Mouse (Mus musculus): ENCODE measurements around the gene Tsc22d2. TPM values are rescaled to one million over a fixed set of nuclear protein-coding genes. Genes with fewer than 3 reads are reported as not detected.

The Tsc22d2 gene
- polyA plus RNA-seq, 1 experiment from 2014 or later = 17.1 TPM

DNA sequence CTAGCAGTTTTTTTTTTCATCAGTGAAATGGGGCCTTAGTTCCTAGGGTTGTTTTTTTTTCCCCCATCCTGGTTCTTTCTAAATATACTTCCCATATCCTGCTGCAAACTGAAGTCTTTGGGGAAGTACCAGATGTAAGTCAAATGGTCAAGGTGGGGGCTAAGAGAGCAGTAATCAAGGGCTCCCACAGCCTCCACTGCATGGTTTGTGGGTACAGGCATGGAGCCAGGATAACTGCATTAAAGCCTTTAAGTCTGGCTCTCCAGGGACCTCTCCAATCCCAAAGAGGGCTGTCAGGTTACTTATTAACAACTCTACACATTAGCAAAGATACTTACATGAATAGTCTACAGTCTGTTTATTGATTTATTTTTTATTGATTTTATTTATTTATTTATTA, 2.8 kb upstream of the Tsc22d2 start:
- no peak overlapping the region for H3K9ac ChIP-seq (ENCODE audit: low read depth, low read length)
- H3K9me3 ChIP-seq (replicated peaks; ENCODE audit: low read length) = no peaks in the 10 kb centered on the region
- no peak for DNase-seq (ENCODE audit: low spot score)
- H3K4me2 ChIP-seq (ENCODE audit: low read length) = no peak overlapping the region
- H3K27ac ChIP-seq = no peak overlapping the region
- H3K27me3 ChIP-seq (ENCODE audit: insufficient read depth, low read length) = no peaks in the 10 kb centered on the region
- no peak for TF ChIP-seq CTCF (IDR thresholded peaks at IDR 0.05; ENCODE audit: low read depth)
- H3K36me3 ChIP-seq (ENCODE audit: insufficient read depth, low read length) = no peaks in the 10 kb centered on the region
- ATAC-seq (replicated peaks; ENCODE audit: low FRiP score, low read depth) = no peak
- H3K4me1 ChIP-seq (replicated peaks; ENCODE audit: insufficient read depth, low read length) = no peaks in the 10 kb centered on the region
- no peak overlapping the region for H3K4me3 ChIP-seq (replicated peaks; ENCODE audit: low read depth, low read length)

DNA sequence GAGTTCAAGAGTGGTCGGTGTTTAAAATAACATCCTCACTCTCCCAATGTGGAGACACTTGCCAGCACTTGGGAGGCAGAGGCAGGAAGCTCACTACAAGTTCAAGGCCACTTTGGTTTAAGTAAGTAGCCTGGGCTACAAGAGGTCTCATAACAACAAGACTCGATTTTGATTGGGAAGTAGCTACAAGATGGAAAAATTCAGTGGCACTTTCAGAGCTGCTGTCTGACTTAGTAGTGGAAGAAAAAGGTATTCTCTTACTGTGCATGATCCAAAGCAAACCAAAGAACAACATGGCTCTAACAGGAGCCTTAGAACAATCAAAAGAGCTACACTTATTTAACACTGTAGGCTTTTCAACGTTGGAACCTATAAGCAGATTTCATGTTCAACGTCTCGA, 844 bp upstream of the Tsc22d2 start:
- H3K9me3 ChIP-seq (replicated peaks; ENCODE audit: low read length) = no peaks in the 10 kb centered on the region
- no peaks in the 10 kb centered on the region for H3K27me3 ChIP-seq (ENCODE audit: insufficient read depth, low read length)
- H3K4me3 ChIP-seq (replicated peaks; ENCODE audit: low read depth, low read length) = peak overlapping the region; percentile 96
- H3K9ac ChIP-seq (ENCODE audit: low read depth, low read length) = 0 out of 2 replicates have a peak overlapping the region, but pooled peaks have one; percentile 99
- H3K36me3 ChIP-seq (ENCODE audit: insufficient read depth, low read length) = no peaks in the 10 kb centered on the region
- no peak for TF ChIP-seq CTCF (IDR thresholded peaks at IDR 0.05; ENCODE audit: low read depth)
- H3K4me2 ChIP-seq (ENCODE audit: low read length) = peak overlapping the region; percentile 88
- H3K4me1 ChIP-seq (replicated peaks; ENCODE audit: insufficient read depth, low read length) = no peaks in the 10 kb centered on the region
- WGBS = 36% methylated on average over 5 of the region's 5 CpGs
- peak overlapping the region; percentile 100 for H3K27ac ChIP-seq
- no peak for DNase-seq (ENCODE audit: low spot score)
- ATAC-seq (replicated peaks; ENCODE audit: low FRiP score, low read depth) = no peak

DNA sequence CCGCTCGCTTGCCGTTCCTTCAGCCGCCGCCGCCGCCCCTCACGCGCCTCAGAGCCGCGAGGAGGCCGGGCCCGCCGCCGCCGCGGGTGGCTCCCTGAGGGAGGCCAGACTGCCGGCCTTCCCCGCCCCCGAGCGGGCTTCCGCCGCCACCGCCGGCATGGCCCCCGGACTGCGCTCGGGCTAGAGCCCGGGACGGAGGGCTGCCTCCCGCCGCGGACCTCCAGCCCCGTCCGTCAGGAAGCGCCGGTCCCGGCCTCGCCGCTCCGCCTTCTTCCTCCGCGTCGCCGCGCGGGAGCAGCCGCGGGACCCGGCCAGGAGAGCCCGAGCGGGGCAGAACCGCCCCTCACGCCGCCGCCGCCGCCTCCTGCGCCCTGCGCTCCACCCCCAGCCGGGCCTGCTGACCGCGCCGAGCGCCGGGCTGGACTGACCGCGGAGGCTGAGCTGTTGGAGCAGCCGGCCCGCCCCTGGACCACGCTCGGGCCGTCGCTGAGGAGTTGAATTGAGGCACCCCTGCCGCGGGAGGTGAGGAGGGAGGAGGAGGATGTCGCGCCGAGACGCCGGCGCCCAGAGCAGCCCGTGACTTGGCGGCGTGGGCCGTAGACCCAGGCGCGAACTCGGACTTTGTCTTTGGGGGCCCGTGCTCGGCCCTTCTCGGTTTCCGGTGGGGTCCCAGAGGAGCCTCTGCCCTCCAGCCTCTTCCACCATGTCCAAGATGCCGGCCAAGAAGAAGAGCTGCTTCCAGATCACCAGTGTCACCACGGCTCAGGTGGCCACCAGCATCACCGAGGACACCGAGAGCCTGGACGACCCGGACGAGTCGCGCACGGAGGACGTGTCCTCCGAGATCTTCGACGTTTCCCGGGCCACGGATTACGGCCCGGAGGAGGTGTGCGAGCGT, 720 bp downstream of the Tsc22d2 start:
- H3K9me3 ChIP-seq (replicated peaks; ENCODE audit: low read length) = no peaks in the 10 kb centered on the region
- ATAC-seq (replicated peaks; ENCODE audit: low FRiP score, low read depth) = peak; percentile 73

DNA sequence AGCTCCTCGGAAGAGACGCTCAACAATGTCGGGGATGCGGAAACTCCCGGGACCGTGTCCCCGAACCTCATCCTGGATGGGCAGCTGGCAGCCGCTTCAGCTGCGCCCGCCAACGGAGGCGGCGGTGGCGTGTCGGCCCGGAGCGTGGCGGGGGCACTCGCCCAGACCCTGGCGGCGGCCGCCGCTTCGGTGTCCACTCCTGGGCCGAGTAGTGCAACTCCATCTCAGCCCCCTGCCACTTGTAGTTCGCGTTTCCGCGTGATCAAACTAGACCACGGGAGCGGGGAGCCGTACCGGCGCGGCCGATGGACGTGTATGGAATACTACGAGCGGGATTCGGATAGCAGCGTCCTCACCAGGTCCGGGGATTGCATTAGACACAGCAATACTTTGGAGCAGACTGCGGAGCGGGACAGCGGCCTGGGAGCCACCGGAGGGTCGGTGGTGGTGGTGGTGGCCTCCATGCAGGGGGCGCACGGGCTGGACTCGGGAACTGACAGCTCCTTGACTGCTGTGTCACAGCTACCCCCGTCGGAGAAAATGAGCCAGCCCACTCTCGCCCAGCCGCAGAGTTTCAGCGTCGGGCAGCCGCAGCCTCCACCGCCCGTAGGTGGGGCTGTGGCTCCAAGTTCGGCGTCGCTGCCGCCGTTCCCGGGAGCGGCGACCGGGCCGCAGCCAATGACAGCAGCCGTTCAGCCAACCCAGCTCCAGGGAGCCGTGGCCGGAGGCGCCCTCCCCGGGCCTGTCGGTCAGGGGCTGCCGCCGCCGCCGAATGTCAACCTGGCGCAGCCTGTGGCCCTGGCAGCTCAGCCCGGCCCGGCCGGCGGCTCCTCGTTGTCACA, 1.6 kb downstream of the Tsc22d2 start:
- Histone ChIP-seq H3K9me3 (replicated peaks; ENCODE audit: low read length) (no peaks in the 10 kb centered on the region), H3K9ac (ENCODE audit: low read depth, low read length) (peak overlapping the region; percentile 99), H3K4me3 (replicated peaks; ENCODE audit: low read depth, low read length) (peak overlapping the region; percentile 96), H3K4me2 (ENCODE audit: low read length) (peak overlapping the region; percentile 88), H3K4me1 (replicated peaks; ENCODE audit: insufficient read depth, low read length) (0 out of 2 replicates have a peak, but pooled peaks cover 3% of the 10 kb centered on the region), H3K27ac (peak overlapping the region; percentile 100), H3K27me3 (ENCODE audit: insufficient read depth, low read length) (no peaks in the 10 kb centered on the region), H3K36me3 (ENCODE audit: insufficient read depth, low read length) (no peaks in the 10 kb centered on the region)
- peak; percentile 87 for DNase-seq (ENCODE audit: low spot score)
- peak; percentile 81 for ATAC-seq (replicated peaks; ENCODE audit: low FRiP score, low read depth)
- TF ChIP-seq CTCF (IDR thresholded peaks at IDR 0.05; ENCODE audit: low read depth) = peak; percentile 72
- under 1% methylated on average over 85 of the region's 85 CpGs for WGBS

More for the DNA sequence above, 720 bp downstream of the Tsc22d2 start:
- H3K9ac ChIP-seq (ENCODE audit: low read depth, low read length) = peak overlapping the region; percentile 99
- no peaks in the 10 kb centered on the region for H3K27me3 ChIP-seq (ENCODE audit: insufficient read depth, low read length)
- peak overlapping the region; percentile 96 for H3K4me3 ChIP-seq (replicated peaks; ENCODE audit: low read depth, low read length)
- no peak for TF ChIP-seq CTCF (IDR thresholded peaks at IDR 0.05; ENCODE audit: low read depth)
- H3K4me1 ChIP-seq (replicated peaks; ENCODE audit: insufficient read depth, low read length) = 0 out of 2 replicates have a peak, but pooled peaks cover under 1% of the 10 kb centered on the region
- peak; percentile 81 for DNase-seq (ENCODE audit: low spot score)
- no peaks in the 10 kb centered on the region for H3K36me3 ChIP-seq (ENCODE audit: insufficient read depth, low read length)
- WGBS = 0% methylated on average over 79 of the region's 113 CpGs
- H3K27ac ChIP-seq = peak overlapping the region; percentile 100
- H3K4me2 ChIP-seq (ENCODE audit: low read length) = peak overlapping the region; percentile 88

DNA sequence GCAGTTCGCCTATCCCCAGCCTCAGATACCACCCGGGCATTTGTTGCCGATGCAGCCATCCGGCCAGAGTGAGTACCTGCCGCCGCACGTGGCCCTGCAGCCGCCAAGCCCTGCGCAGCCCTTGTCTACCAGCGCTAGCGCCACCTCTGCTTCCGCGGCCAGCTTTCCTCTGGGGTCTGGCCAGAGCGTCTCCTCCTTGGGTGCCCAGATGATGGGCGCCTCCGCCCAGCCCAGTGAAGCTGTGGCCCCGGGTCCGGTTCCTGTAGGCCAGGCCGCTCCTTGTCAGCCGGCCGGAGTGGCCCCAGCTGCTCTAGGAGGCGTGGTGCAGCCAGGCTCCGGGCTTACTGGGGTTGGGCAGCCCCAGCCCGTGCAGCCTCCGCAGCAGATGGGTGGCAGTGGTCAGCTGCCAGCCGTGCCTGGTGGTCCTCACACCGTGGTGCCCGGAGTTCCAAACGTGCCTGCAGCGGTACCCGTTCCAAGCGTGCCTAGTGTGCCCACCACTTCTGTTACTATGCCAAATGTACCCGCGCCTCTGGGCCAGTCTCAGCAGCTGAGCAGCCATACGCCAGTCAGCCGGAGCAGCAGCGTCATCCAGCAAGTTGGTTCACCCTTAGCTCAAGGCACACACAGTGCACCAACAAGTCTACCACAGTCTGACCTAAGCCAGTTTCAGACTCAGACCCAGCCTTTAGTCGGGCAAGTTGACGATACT, 2.4 kb downstream of the Tsc22d2 start:
- H3K9me3 ChIP-seq (replicated peaks; ENCODE audit: low read length) = no peaks in the 10 kb centered on the region
- H3K4me3 ChIP-seq (replicated peaks; ENCODE audit: low read depth, low read length) = peak overlapping the region; percentile 96
- H3K4me1 ChIP-seq (replicated peaks; ENCODE audit: insufficient read depth, low read length) = 0 out of 2 replicates have a peak, but pooled peaks cover 3% of the 10 kb centered on the region
- no peaks in the 10 kb centered on the region for H3K27me3 ChIP-seq (ENCODE audit: insufficient read depth, low read length)
- no peaks in the 10 kb centered on the region for H3K36me3 ChIP-seq (ENCODE audit: insufficient read depth, low read length)
- peak overlapping the region; percentile 88 for H3K4me2 ChIP-seq (ENCODE audit: low read length)
- H3K27ac ChIP-seq = peak overlapping the region; percentile 100
- peak; percentile 40 for DNase-seq (ENCODE audit: low spot score)
- under 1% methylated on average over 39 of the region's 39 CpGs for WGBS
- peak overlapping the region; percentile 99 for H3K9ac ChIP-seq (ENCODE audit: low read depth, low read length)
- TF ChIP-seq CTCF (IDR thresholded peaks at IDR 0.05; ENCODE audit: low read depth) = no peak
- ATAC-seq (replicated peaks; ENCODE audit: low FRiP score, low read depth) = peak; percentile 41

Measured in kidney, postnatal 0 days (tissue).